Comparison of ENCODE assay signal across 8 mouse cellular contexts in genomic region chr3:129724961-129725501, GRCm38 (mm10). TPM values are rescaled to one million over a fixed set of nuclear protein-coding genes. Genes with fewer than 3 reads are reported as not detected.
DNase-seq lines count a peak whose midpoint lies in the region; ATAC-seq lines count a peak whose summit lies in the region.

No protein-coding gene starts in this region.

- no peaks in the 10 kb centered on the region for H3K36me3 ChIP-seq in hindbrain, embryonic 12.5 days

- H3K9ac ChIP-seq in hindbrain, embryonic 12.5 days: peak overlapping the region; percentile 56

- peak; percentile 99 for ATAC-seq in hindbrain, embryonic 12.5 days (ENCODE audit: low FRiP score)

- peak overlapping the region; percentile 66 for H3K27ac ChIP-seq in hindbrain, embryonic 12.5 days

- DNase-seq in NIH3T3 (ENCODE audit: low read depth): peak; percentile 97
- DNase-seq in cerebellum, postnatal 10 days: peak; percentile 95 to 96
- DNase-seq in frontal cortex, postnatal 10 days (ENCODE audit: low spot score in 2 of 2): peak; percentile 88 to 91
- peak; percentile 95 to 97 for DNase-seq in layer of hippocampus, postnatal 14 days (ENCODE audit: low spot score in 2 of 2)
- peak; percentile 93 for DNase-seq in lung, postnatal 14 days
- peak; percentile 95 for DNase-seq in retina, adult 2 months (ENCODE audit: low read depth, low spot score)
- DNase-seq in thymus, postnatal 36 days: peak; percentile 91 to 92

- peaks cover 6% of the 10 kb centered on the region for H3K4me1 ChIP-seq in hindbrain, embryonic 12.5 days

- 0% methylated on average over 24 of the region's 24 CpGs for WGBS in hindbrain, embryonic 12.5 days

- no peaks in the 10 kb centered on the region for H3K9me3 ChIP-seq in hindbrain, embryonic 12.5 days (replicated peaks)

- no peaks in the 10 kb centered on the region for H3K27me3 ChIP-seq in hindbrain, embryonic 12.5 days

- H3K4me3 ChIP-seq in hindbrain, embryonic 12.5 days: peak overlapping the region; percentile 48

- peak overlapping the region; percentile 69 for H3K4me2 ChIP-seq in hindbrain, embryonic 12.5 days (replicated peaks)

RNA-seq across cellular contexts. Expression of gene Egf, which starts 30.1 kb away (rescaled TPM):
- 2.2 and 2.9 TPM in 2 replicates for polyA plus RNA-seq in hindbrain, embryonic 12.5 days (2016; fragmentation: Nextera tagmentation; extraction: Ambion mirVana)
- total RNA-seq in layer of hippocampus, postnatal 14 days (2021): 1 to 10 TPM; 1.5 to 2.4 TPM

Comparison
In these comparisons a context has a peak if more than half of its experiments do, and no peak if none do; other contexts are left out.
1. Peak in every context shown above with its lines: DNase-seq, ATAC-seq, H3K4me3 ChIP-seq and H3K27ac ChIP-seq.